Mouse (Mus musculus): ENCODE results near the gene H60b. TPM values are rescaled to one million over a fixed set of nuclear protein-coding genes. Genes with fewer than 3 reads are reported as not detected.
"Not testable (repeated sequence)": the region's sequence is repeated elsewhere in the genome, so short reads cannot be mapped to it uniquely, and the experiment has no call there.

The H60b gene
- total RNA-seq, 2 experiments from 2014 or later = not detected

DNA sequence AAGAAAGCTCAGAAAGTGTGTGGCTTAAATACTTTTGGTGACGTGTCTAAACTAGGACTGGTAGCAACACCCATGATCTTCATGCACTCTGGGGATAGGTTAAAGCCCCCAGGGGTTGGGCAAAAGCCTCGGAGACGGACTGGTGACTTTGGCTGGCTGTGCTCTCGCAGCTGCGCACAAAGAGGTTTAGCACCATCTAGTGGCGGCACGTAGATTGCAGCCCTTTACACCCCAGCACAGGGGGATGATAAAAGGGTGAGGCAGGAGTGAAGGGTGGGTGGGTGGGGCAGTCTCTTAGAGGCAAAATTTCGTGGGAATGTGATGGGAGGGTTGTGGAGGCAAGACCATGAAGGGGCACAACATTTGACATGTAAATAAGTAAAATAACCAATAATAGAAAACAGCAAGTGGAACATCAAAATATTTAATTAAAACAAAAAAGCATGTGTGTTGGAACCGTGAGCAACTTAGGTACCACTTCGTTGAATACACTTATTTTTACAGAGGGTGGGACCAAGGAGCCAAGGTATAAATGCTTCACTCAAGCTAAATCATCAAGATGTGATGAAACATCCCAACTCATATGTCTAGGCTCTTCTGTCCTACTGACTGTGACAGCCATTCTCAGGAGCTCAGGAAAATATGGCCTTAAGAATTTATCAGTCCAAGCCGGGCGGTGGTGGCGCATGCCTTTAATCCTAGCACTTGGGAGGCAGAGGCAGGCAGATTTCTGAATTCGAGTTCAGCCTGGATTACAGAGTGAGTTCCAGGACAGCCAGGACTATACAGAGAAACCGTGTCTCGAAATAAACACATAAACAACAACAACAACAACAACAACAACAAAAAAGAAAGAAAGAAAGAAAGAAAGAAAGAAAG lies 5.6 kb downstream of the H60b start:
- DNase-seq (ENCODE audit: low spot score) = not testable (repeated sequence)

DNA sequence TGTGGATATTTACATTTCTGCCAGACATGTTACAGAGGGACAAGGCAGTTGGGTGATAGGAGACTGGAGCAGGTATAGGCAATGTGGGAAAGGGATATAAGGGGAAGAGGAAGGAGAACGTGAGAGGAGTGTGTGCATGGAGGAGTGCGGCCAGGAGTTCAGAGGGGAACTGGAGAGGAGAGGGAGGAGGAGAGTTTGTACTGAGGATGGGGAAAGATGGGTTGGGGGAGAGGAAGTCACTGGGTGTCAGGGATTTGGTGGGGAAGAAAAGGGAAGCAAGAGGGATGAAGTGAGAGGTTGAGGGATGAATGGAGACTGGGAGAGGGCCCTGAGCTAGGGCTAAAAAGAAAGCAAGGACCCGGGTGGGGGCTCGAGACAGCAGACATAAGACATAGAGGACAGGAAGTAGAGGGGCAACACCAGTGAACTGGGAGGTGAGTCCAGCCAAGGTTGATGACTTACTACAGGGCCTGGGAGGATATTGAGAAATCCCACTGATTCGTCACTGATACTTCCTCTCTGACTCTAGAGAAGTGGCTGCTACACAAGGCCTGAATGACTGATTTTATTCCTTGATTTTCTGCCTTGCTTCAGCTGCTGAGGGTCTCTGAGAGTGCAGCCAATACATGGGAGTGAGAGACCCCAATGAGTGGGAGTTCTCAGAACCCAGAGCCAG lies 7.1 kb downstream of the H60b start:
- DNase-seq (ENCODE audit: low spot score); intact Hi-C loops (cut with DNase I): not testable (repeated sequence)

More for the DNA sequence above, 5.6 kb downstream of the H60b start:
- intact Hi-C loops (cut with DNase I) = loop anchor here (2.0 kb wide), 1 partner anchor 127 kb away; no protein-coding TSS in a partner anchor

DNA sequence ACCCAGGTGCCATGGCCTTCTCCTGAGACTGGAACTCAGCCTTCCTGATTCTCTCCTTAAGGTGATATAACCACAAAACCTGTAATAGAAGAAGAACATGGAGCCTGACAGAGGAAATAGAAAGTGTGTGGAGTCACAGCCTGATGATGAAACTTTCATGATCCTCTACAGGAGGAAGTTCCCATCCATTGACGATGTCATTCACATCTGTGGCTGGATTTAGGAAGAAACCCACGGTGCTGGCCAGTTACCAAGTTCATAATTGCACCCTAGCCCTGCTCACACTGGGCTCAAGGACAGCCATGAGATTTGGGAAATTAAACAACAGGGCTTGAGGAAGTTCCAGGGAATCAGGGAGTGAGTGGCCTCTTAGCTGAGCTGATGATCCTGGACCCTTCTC lies 7.6 kb downstream of the H60b start:
- intact Hi-C loops (cut with DNase I) = not testable (repeated sequence)

DNA sequence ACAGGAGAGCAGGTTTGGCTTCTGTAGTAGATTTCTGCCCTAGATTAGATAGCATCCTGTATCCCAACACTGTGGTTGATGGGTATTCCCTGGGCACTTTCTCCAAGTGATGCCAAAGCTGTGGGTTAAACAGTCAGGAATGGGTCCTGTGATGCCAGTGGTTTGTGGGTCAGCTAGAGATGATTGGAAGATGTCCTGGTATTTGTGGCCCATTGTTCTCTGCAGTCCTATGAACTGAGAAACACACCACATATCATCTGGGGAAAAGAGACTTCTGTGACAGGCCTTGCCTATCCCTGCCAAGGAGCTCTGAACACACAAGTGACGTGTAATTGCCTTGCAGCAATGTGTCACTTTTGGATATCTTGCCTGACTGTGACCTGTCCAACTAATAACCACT lies 8.7 kb downstream of the H60b start:
- DNase-seq (ENCODE audit: low spot score); intact Hi-C loops (cut with DNase I): not testable (repeated sequence)

More for the DNA sequence above, 7.6 kb downstream of the H60b start:
- DNase-seq (ENCODE audit: low spot score) = not testable (repeated sequence)

DNA sequence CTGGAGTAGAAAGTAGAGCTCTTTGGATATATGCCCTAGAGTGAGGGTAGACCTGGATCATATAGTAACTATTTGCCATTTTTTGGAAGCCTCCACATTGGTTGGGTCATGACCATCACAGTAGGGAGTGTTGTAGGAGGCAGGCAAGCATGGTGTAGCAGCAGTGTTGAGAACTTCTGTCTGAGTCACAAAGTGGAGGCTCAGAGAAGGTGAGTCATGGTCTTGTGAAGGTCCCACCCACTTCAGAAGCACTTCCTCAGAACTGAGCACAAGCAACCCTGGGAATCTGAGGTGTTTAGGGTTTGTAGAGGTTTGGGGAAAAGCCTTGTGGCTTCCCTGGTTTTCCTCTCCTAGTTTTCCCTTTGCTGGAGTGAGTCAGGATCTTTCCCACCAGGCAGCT lies 10.7 kb downstream of the H60b start:
- intact Hi-C loops (cut with DNase I); DNase-seq (ENCODE audit: low spot score): not testable (repeated sequence)

DNA sequence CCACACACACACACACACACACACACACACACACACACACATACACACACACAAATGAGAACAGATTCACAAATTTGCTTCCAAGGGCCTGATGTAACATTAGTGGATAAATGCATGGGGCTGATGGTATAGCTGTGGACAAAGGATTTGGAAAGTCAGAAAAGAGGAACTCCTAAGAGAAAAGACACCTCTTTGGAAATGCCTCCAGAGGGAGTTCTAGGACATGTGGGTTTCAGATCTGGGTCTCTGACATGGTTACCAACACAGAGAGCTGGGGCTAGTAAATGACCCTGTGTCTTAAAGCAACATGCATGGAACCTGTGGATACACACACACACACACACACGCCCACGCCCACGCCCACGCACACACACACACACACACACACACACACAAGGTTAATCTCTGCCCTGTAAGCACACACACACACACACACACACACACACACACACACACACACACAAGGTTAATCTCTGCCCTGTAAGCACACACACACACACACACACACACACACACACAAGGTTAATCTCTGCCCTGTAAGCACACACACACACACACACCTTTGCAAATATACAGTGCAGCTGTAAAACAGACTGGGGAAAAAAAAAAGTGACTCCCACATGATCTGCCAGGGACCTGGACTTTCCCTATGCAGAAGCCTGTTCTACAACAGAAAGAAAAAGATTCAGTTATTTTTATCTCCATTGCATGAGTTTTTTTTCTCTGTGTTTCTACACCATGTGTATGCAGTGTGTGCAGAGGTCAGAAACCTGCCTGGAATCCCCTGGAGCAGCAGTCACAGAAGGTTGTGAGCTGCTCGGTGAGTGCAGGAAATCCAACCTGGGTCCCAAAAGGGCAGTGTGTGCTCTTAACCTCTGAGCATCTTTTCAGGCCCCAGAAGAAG lies 14.3 kb downstream of the H60b start:
- DNase-seq (ENCODE audit: low spot score); intact Hi-C loops (cut with DNase I): not testable (repeated sequence)

DNA sequence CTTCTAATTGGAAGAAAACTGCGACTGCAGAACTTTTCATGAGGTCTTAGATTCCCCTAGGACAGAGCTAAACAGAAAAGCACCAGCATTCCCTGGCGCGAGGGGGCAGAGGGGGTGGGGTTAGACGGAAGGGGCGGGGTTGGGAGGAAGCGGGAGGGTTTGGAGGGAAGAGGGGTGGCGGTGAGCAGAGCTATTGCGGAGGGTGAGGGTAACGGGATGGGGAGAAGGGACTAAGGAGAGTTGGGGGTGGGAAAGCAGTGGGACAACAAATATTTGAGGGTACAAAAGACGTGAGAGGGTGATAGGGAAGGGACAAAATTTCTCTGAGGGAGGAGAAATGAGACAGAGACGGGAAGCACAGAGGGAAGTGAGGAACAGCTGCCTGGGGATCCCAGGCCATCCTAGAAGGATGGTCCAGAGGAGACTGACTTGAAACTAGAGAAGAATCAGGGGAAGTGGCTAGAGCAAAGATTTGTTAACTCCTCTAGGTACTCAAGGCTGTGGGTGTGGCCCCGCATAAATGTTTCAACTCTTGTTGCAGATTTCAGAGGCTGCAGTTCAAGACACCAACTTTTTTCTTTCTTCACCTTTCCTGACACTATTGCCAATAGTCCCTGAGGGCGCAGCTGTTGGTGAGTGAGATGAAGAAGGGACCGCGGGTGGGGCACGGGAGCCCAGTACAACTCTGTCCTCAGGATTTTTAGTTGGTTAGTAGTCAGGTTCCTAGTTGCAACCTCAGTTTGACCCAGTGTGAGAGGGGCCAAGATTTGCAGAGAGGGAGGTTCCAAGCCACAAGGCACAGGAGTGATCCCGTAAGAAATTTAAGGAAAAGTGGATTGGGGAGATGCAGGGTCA lies 15.2 kb downstream of the H60b start:
- intact Hi-C loops (cut with DNase I); DNase-seq (ENCODE audit: low spot score): not testable (repeated sequence)

DNA sequence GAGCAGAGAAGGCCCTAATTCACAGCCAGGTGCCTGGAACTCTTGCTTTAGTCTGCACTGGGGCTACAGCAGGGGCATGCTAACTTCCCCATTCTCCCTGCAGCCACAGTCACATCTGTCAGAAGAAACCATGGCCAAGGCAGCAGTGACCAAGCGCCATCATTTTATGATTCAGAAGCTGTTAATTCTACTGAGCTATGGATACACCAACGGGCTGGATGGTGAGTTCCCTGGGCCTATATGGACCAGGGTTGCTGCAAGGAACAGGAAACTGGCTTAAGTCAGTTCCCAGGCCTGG lies 15.8 kb downstream of the H60b start:
- intact Hi-C loops (cut with DNase I) = not testable (repeated sequence)

DNA sequence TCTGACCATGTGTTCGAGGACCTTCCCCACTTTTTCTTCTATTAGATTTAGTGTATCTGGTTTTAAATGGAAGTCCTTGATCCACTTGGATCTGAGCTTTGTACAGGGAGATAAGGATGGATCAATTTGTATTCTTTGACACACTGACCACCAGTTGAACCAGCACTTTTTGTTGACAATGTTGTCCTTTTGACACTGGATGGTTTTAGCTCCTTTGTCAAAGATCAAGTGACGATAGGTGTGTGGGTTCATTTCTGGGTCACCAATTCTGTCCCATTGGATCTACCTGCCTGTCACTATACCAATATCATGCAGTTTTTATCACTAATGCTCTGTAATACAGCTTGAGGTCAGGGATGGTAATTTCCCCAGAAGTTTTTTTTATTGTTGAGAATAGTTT lies 18.1 kb downstream of the H60b start:
- intact Hi-C loops (cut with DNase I); DNase-seq (ENCODE audit: low spot score): not testable (repeated sequence)

More for the DNA sequence above, 15.8 kb downstream of the H60b start:
- not testable (repeated sequence) for DNase-seq (ENCODE audit: low spot score)

DNA sequence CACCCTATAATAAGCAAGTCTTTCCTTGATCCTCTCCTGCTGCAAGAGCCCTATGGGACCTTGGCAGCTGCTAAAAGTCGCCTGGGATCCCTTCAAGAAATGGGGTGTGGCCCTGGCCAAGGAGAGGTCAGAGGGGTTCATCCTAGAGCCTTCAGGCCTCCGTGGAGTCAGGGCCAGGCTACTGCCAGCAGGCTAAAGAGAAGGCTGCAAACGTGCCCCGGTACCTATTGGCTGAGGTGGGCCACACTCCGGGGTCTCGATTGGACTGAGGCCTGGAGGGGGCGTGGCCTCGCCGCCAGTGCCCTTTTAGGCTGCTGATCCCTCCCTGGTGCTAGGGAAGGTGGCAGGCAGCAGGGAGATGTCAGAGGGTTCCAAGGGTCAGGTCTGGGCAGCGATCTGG lies 32.6 kb downstream of the H60b start:
- intact Hi-C loops (cut with DNase I); DNase-seq (ENCODE audit: low spot score): not testable (repeated sequence)

DNA sequence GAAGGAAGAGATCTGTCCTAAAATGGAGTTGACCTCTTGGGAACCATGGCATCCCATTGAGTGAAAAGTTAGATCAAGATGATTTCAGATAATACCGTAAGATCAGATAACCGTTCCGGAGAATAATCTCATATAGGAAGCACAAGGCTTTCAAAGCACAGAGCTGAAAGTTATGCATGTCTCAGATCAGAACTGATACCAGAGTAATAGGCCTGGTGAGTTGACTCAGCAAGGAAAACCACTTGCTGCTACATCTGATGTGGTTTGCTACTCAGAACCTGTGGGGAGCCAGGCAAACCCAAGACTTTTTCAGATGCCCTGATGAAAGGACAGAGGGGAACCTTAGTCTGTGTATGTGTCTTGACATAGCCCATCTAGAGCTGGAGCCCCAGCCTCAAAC lies 43.0 kb downstream of the H60b start:
- intact Hi-C loops (cut with DNase I); DNase-seq (ENCODE audit: low spot score): not testable (repeated sequence)

DNA sequence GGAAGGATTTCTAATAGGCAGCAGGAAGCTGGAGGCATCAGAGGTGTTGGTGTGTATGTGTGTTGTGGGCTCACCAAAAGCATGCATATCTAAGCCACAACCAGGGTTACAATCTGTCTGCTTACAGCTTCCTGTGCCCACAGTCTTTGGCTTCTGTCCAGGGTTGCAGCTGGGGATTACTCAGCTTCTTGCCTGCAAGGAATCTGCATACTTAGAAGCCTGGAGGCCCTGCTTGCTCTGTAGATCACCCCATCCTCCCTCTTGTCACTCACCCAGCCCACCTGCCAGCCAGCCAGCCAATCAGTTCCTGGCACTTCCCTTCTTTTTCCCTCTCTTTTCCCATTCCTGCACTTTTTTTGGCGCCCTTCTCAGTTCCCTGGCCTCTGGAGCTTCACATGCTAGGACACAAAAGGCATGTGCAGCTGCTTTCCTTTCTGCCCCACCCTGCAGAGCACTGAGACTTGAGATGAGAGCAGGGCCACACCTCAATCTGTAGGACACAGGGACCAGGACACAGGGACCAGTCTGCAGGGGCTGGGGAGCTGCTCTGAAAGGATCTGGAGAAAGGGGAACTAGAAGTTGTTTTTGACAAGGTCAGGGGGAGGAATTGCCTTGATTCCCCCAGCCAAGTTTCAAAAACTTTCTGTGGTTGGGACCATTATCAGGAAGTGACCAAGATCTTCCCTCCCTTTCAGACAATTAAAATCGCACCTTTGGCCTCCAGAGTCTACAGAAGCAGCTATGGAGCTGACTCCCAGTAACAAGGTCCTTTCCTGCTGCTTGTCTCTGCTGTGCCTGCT lies 44.6 kb downstream of the H60b start:
- intact Hi-C loops (cut with DNase I); DNase-seq (ENCODE audit: low spot score): not testable (repeated sequence)

DNA sequence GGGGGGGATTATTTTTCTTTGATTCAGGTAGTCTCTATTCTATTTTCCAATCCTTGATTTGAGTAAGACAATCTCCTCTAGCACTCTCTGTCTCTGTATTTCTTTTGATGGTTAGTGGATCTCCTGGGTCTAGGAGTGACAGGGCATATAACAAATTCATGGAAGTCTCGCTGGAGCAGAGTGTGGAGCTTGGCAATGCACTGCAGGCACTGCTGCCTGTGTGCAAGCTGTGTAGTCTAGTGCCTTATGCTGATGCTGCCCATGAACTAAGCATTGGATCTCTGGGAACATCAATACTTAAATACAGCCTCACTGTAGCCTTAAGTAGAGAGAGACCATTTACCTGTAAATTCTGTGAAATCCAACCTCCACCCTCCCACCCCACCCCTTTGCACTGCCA lies 48.1 kb downstream of the H60b start:
- DNase-seq (ENCODE audit: low spot score); intact Hi-C loops (cut with DNase I): not testable (repeated sequence)

DNA sequence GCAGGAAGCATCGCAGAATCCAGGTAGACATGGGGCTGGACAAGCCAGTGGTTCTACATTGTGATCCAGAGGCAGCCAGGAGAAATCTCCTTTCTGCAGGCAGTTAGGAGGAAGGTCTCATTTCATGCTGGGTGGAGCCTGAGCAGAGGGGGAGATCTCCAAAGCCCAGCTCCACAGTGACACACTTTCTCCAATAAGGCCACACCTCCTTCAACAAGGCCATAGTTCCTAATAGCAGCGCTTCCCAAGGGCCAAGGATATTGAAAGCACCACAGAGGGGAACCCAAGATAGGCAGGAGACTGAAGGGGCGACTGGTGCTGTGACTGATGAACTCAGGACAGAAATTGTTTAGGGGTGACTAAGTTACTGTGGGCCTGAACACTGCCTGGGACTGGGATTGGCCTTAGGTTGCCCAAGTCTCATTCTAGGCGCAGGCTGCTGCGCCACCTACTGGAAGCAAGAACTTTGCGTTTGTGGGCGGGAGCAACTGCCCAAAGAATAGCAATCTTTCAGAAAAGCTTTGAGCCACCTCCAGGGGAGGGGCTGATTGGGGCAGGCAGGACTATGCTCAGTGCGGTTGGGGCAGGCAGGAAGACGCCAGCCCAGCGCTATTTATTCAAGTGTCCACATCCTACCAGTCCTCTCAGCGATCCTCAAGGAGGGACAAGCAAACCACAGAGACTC lies 53.8 kb downstream of the H60b start:
- intact Hi-C loops (cut with DNase I); DNase-seq (ENCODE audit: low spot score): not testable (repeated sequence)

DNA sequence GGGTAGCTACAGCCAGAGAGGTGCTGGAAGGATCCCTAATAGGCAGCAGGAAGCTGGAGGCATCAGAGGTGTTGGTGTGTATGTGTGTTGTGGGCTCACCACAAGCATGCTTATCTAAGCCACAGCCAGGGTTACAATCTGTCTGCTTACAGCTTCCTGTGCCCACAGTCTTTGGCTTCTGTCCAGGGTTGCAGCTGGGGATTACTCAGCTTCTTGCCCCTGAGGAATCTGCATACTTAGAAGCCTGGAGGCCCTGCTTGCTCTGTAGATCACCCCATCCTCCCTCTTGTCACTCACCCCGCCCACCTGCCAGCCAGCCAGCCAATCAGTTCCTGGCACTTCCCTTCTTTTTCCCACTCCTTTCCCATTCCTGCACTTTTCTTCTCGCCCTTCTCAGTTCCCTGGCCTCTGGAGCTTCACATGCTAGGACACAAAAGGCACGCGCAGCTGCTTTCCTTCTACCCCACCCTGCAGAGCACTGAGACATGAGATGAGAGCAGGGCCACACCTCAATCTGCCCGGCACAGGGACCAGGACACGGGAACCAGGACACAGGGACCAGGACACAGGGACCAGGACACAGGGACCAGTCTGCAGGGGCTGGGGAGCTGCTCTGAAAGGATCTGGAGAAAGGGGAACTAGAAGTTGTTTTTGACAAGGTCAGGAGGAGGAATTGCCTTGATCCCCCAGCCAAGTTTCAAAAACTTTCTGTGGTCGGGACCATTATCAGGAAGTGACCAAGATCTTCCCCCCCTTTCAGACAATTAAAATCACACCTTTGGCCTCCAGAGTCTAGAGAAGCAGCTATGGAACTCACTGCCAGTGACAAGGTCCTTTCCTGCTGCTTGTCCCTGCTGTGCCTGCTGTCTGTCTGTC lies 65.3 kb downstream of the H60b start:
- DNase-seq (ENCODE audit: low spot score); intact Hi-C loops (cut with DNase I): not testable (repeated sequence)

DNA sequence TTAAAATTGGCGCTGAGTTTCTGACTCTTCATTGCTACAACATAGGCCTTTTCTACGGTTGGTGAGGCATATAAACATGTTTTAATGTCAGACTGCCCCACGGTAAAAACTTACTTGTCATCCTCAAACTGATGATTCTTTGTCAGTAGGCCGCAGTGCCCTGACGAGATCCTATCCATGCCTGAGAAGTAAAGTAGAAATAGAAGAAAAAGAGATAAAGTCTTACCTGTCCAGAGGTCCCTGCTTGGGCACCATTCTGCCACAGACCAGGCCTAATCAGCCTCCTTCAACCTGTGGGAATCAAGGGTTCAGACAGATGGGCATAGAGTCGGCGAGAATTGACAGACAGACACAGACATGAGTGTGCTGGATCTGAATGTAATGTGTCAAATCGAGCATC lies 106.7 kb downstream of the H60b start:
- no peak for DNase-seq (ENCODE audit: low spot score)
- intact Hi-C loops (cut with DNase I) = no loop called here
